Mouse (Mus musculus) MEL (cell line): ENCODE results near the gene Pdzd9.

Source experiments
- BHLHE40 ChIP-seq: IDR thresholded peaks from 2 replicates; pipeline ENCODE4 v1.6.1; 2012; ENCODE audit warnings: low read depth, mild to moderate bottlenecking, inconsistent platforms, low read length, improper control_type of control experiment, borderline replicate concordance
- CTCF ChIP-seq, 3 experiments: IDR thresholded peaks in 2 of 3; conservative IDR thresholded peaks in 1 of 3; 2 replicates each; pipeline ENCODE4 v1.5.1; 2011 to 2012; ENCODE audit warnings: low read length in 3 of 3, low read depth in 2 of 3, mild to moderate bottlenecking in 2 of 3, improper control_type of control experiment in 1 of 3, inconsistent platforms in 1 of 3, mixed read lengths in 1 of 3, moderate library complexity in 1 of 3; ENCODE audit not compliant: control insufficient read depth in 1 of 3, insufficient read depth in 1 of 3, poor library complexity in 1 of 3, severe bottlenecking in 1 of 3
- EP300 ChIP-seq, 2 experiments: IDR thresholded peaks; 2 replicates each; pipeline ENCODE4 v1.6.1; 2011; ENCODE audit warnings: improper control_type of control experiment in 2 of 2, low read length in 2 of 2, low read depth in 1 of 2, mild to moderate bottlenecking in 1 of 2
- GATA1 ChIP-seq: IDR thresholded peaks from 2 replicates; pipeline ENCODE4 v1.6.1; 2011; ENCODE audit warnings: low read depth, low read length, improper control_type of control experiment
- MAX ChIP-seq: IDR thresholded peaks from 2 replicates; pipeline ENCODE4 v1.6.1; 2011; ENCODE audit warnings: low read length, improper control_type of control experiment
- MXI1 ChIP-seq: IDR thresholded peaks from 2 replicates; pipeline ENCODE4 v1.6.1; 2011; ENCODE audit warnings: mild to moderate bottlenecking, low read depth, low read length, improper control_type of control experiment
- MYC ChIP-seq: IDR thresholded peaks from 2 replicates; pipeline ENCODE4 v1.6.1; 2011; ENCODE audit warnings: low read depth, mild to moderate bottlenecking, low read length, improper control_type of control experiment, moderate library complexity
- POLR2AphosphoS5 ChIP-seq: IDR thresholded peaks from 2 replicates; pipeline ENCODE4 v1.6.1; 2012; ENCODE audit warnings: low read depth, borderline replicate concordance, mild to moderate bottlenecking, inconsistent platforms, low read length, moderate library complexity, mixed read lengths
- SIN3A ChIP-seq: IDR thresholded peaks from 2 replicates; pipeline ENCODE4 v1.6.1; 2012; ENCODE audit warnings: low read length, improper control_type of control experiment, inconsistent platforms
- SMC3 ChIP-seq: IDR thresholded peaks from 2 replicates; pipeline ENCODE4 v1.6.1; 2011; ENCODE audit warnings: low read depth, low read length, improper control_type of control experiment
- USF1 ChIP-seq: IDR thresholded peaks from 2 replicates; pipeline ENCODE4 v1.6.1; 2014; ENCODE audit warnings: low read depth, mild to moderate bottlenecking, inconsistent platforms, low read length, improper control_type of control experiment, moderate library complexity
- USF2 ChIP-seq, 2 experiments: IDR thresholded peaks; 2 replicates each; pipeline ENCODE4 v1.6.1; 2011 to 2012; ENCODE audit warnings: improper control_type of control experiment in 2 of 2, low read length in 2 of 2, borderline replicate concordance in 1 of 2, inconsistent platforms in 1 of 2, low read depth in 1 of 2, mild to moderate bottlenecking in 1 of 2; ENCODE audit not compliant: insufficient read depth in 1 of 2
- ZKSCAN1 ChIP-seq: IDR thresholded peaks from 2 replicates; pipeline ENCODE4 v1.6.1; 2012; ENCODE audit warnings: low read depth, mild to moderate bottlenecking, inconsistent platforms, low read length, improper control_type of control experiment, moderate library complexity

GRCm38 (mm10) chr7:120696331-120696730 lies 26.2 kb upstream of the Pdzd9 start:
- no peak for TF ChIP-seq SMC3
- no peak for TF ChIP-seq POLR2AphosphoS5
- TF ChIP-seq MYC: no peak
- TF ChIP-seq ZKSCAN1: no peak
- TF ChIP-seq EP300 (IDR thresholded peaks at IDR 0.05; ENCODE audit: low read depth in 1 of 2, low read length in 2 of 2): no peak
- TF ChIP-seq USF1: no peak
- no peak for TF ChIP-seq CTCF (IDR thresholded peaks at IDR 0.05 in 2 of 3, conservative IDR thresholded peaks at IDR 0.05 in 1 of 3; ENCODE audit: control insufficient read depth in 1 of 3, insufficient read depth in 1 of 3, low read depth in 2 of 3, low read length in 3 of 3, poor library complexity in 1 of 3, severe bottlenecking in 1 of 3)
- no peak for TF ChIP-seq MAX
- TF ChIP-seq MXI1: no peak
- TF ChIP-seq USF2 (IDR thresholded peaks at IDR 0.05; ENCODE audit: borderline replicate concordance in 1 of 2, insufficient read depth in 1 of 2, low read depth in 1 of 2, low read length in 2 of 2): no peak
- TF ChIP-seq BHLHE40: no peak
- TF ChIP-seq SIN3A: no peak
- no peak for TF ChIP-seq GATA1
